In genomic region chr2:38424278-38424931, GRCm38 (mm10) we compare ENCODE assay signal across 8 mouse cellular contexts.
DNase-seq lines count a peak whose midpoint lies in the region; ATAC-seq and TF ChIP-seq lines count a peak whose summit lies in the region.

No protein-coding gene starts in this region.

- no peak for TF ChIP-seq CTCF in brain, embryonic 14.5 days (IDR thresholded peaks at IDR 0.05; ENCODE audit: borderline replicate concordance, extremely low read depth, insufficient read depth, insufficient read length)

- no peak for ATAC-seq in heart, embryonic 14.5 days (ENCODE audit: insufficient number of reproducible peaks, insufficient read depth, low FRiP score, low read depth)
- peak; percentile 93 for ATAC-seq in hindbrain, embryonic 12.5 days (ENCODE audit: low FRiP score)

- peak overlapping the region; percentile 36 for H3K4me2 ChIP-seq in heart, embryonic 14.5 days (ENCODE audit: low read length)
- H3K4me2 ChIP-seq in hindbrain, embryonic 12.5 days (replicated peaks): peak overlapping the region; percentile 45

- no peaks in the 10 kb centered on the region for H3K9me3 ChIP-seq in heart, embryonic 14.5 days (ENCODE audit: control insufficient read depth, low read length)
- no peaks in the 10 kb centered on the region for H3K9me3 ChIP-seq in hindbrain, embryonic 12.5 days (replicated peaks)

- H3K9ac ChIP-seq in heart, embryonic 14.5 days (ENCODE audit: low read length): peak overlapping the region; percentile 11; the same call in 1 of the 2 replicates
- peak overlapping the region; percentile 43; the same call in 1 of the 2 replicates for H3K9ac ChIP-seq in hindbrain, embryonic 12.5 days

- no peaks in the 10 kb centered on the region for H3K36me3 ChIP-seq in heart, embryonic 14.5 days (ENCODE audit: control insufficient read depth, insufficient read depth, low read length)
- H3K36me3 ChIP-seq in hindbrain, embryonic 12.5 days: no peaks in the 10 kb centered on the region

- 9% methylated on average over 18 of the region's 22 CpGs for WGBS in heart, embryonic 14.5 days
- 4% methylated on average over 21 of the region's 22 CpGs for WGBS in hindbrain, embryonic 12.5 days

- no peak overlapping the region for H3K27ac ChIP-seq in heart, embryonic 14.5 days (replicated peaks in 1 of 2; ENCODE audit: control insufficient read depth in 1 of 2, insufficient read depth in 1 of 2, low read depth in 2 of 2, low read length in 2 of 2)
- peak overlapping the region; percentile 88 for H3K27ac ChIP-seq in hindbrain, embryonic 12.5 days

- TF ChIP-seq POLR2A in brain, embryonic 14.5 days (IDR thresholded peaks at IDR 0.05; ENCODE audit: borderline replicate concordance, extremely low read depth, insufficient read depth, insufficient read length, poor library complexity, severe bottlenecking): no peak

- DNase-seq in heart, adult 9 months (ENCODE audit: low spot score in 2 of 2): no peak
- DNase-seq in brain, embryonic 14.5 days (ENCODE audit: low read depth): peak; percentile 96
- peak; percentile 71 for DNase-seq in neural tube, embryonic 10.5 days (ENCODE audit: extremely low spot score, low spot score)
- DNase-seq in adrenal gland, adult 2 months: no peak
- DNase-seq in lung, adult 18-20 months: no peak
- DNase-seq in cerebellum, adult 11 months: no peak

- H3K4me1 ChIP-seq in heart, embryonic 14.5 days (ENCODE audit: control insufficient read depth in 2 of 2, insufficient read depth in 2 of 2, low read length in 2 of 2): no peaks in the 10 kb centered on the region
- peaks cover 23% of the 10 kb centered on the region for H3K4me1 ChIP-seq in hindbrain, embryonic 12.5 days

- H3K4me3 ChIP-seq in heart, embryonic 14.5 days (ENCODE audit: control insufficient read depth in 1 of 2, insufficient read depth in 1 of 2, low read depth in 1 of 2, low read length in 2 of 2): no peak overlapping the region; a peak in 1 of 4 replicates
- H3K4me3 ChIP-seq in hindbrain, embryonic 12.5 days: peak overlapping the region; percentile 10

- H3K27me3 ChIP-seq in heart, embryonic 14.5 days (ENCODE audit: control insufficient read depth, insufficient read depth, low read length): peaks cover 2% of the 10 kb centered on the region; the same call in 1 of the 2 replicates
- 0 out of 2 replicates have a peak, but pooled peaks cover 3% of the 10 kb centered on the region for H3K27me3 ChIP-seq in hindbrain, embryonic 12.5 days

Comparison
In these comparisons a context has a peak if more than half of its experiments do, and no peak if none do; other contexts are left out.
1. DNase-seq: peak in brain, embryonic 14.5 days (single experiment) and neural tube, embryonic 10.5 days (single experiment); none in heart, adult 9 months (0 of 2), adrenal gland, adult 2 months (single experiment), lung, adult 18-20 months (0 of 2) and cerebellum, adult 11 months (single experiment).